Mouse (Mus musculus): ENCODE results near the gene Ppp1r36. TPM values are rescaled to one million over a fixed set of nuclear protein-coding genes. Genes with fewer than 3 reads are reported as not detected.

Gene Ppp1r36
- polyA plus RNA-seq, 1 experiment from 2014 or later, result 2.1 TPM

DNA sequence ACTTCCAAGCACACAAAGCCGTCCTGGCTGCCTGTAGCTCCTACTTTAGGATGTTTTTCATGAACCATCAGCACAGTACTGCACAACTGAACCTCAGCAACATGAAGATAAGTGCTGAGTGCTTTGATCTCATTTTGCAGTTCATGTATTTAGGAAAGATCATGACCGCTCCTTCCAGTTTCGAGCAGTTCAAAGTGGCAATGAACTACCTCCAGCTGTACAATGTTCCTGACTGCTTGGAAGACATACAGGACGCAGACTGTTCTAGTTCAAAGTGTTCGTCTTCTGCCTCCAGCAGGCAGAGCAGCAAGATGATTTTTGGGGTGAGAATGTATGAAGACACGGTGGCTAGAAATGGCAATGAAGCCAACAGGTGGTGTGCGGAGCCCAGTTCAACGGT lies 32.0 kb upstream of the Ppp1r36 start:
- no peaks in the 10 kb centered on the region for H3K9me3 ChIP-seq (replicated peaks; ENCODE audit: control insufficient read depth, low read length)
- H3K9ac ChIP-seq (ENCODE audit: low read length), result no peak overlapping the region
- H3K27ac ChIP-seq (ENCODE audit: low read length), result no peak overlapping the region
- ATAC-seq (replicated peaks; ENCODE audit: extremely low read depth, insufficient read depth, low FRiP score), result no peak
- no peak overlapping the region for H3K4me2 ChIP-seq (ENCODE audit: low read depth, low read length)
- H3K27me3 ChIP-seq (ENCODE audit: control insufficient read depth, insufficient read depth, low read length), result no peaks in the 10 kb centered on the region
- no peak overlapping the region for H3K4me3 ChIP-seq (ENCODE audit: low read length)
- peaks cover 23% of the 10 kb centered on the region for H3K36me3 ChIP-seq (ENCODE audit: control insufficient read depth, insufficient read depth)
- H3K4me1 ChIP-seq (ENCODE audit: control insufficient read depth, insufficient read depth, low read length), result peaks cover under 1% of the 10 kb centered on the region
- WGBS, result 82% methylated on average over 8 of the region's 8 CpGs

DNA sequence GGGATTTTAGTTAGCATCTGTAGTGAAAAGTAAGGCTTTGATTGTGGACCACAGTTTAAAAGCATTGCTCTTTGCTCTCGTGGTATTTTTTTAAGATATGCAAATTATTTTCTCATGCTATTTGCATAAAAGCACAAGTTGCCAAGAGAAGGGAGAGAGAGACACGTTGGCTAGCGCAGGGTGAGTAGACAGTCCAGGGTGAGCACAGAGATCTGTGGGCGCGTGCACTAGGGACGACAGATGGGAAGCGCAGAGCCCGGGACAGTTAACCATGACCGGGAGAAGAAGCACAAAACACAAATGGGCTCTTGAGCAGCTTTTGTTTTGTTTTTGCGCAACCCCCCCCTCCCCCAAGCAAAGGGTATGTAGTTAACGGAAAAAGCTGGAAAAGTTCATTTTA lies 28.5 kb upstream of the Ppp1r36 start:
- peaks cover 20% of the 10 kb centered on the region for H3K36me3 ChIP-seq (ENCODE audit: control insufficient read depth, insufficient read depth)
- H3K4me2 ChIP-seq (ENCODE audit: low read depth, low read length), result no peak overlapping the region
- 88% methylated on average over 11 of the region's 11 CpGs for WGBS

DNA sequence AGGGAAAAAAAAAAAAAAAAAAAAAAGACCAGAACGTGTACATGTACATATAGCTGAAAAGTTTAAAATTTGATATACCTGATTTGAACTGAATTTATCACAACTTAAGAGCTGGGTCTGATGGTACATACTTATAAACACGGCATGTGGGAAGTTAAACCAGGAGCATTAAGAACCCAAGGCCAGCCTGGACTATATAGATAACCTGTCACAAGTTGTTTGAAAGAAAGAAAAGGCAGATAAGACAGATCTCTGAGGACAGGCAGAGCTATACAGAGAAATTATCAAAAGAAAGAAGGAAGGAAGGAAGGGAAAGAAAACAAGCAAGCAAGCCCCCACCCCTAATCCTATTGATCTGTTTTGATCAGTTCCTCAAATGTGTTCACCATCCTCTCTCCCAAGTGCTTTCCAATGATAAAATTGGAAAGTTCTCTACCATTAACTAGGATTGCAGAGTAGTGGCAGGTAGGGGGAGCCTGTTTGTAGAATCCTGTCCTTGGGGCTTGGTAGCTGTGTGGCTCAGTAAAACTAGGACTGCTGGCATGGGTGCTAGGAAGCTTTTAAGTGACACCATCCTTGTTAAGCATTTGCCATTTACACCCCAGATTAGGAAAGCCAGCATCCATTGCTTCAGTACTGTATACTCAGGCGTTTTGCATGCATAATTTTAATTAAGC lies 25.6 kb upstream of the Ppp1r36 start:
- Histone ChIP-seq H3K4me1 (ENCODE audit: control insufficient read depth, insufficient read depth, low read length) (no peaks in the 10 kb centered on the region), H3K9ac (ENCODE audit: low read length) (no peak overlapping the region), H3K4me2 (ENCODE audit: low read depth, low read length) (no peak overlapping the region), H3K36me3 (ENCODE audit: control insufficient read depth, insufficient read depth) (peaks cover 4% of the 10 kb centered on the region; the same call in 1 of the 2 replicates), H3K4me3 (ENCODE audit: low read length) (no peak overlapping the region), H3K27me3 (ENCODE audit: control insufficient read depth, insufficient read depth, low read length) (no peaks in the 10 kb centered on the region), H3K9me3 (replicated peaks; ENCODE audit: control insufficient read depth, low read length) (no peaks in the 10 kb centered on the region), H3K27ac (ENCODE audit: low read length) (no peak overlapping the region)
- 68% methylated on average over 3 of the region's 3 CpGs for WGBS
- no peak for ATAC-seq (replicated peaks; ENCODE audit: extremely low read depth, insufficient read depth, low FRiP score)

More for the DNA sequence above, 28.5 kb upstream of the Ppp1r36 start:
- no peaks in the 10 kb centered on the region for H3K9me3 ChIP-seq (replicated peaks; ENCODE audit: control insufficient read depth, low read length)
- no peaks in the 10 kb centered on the region; the same call in 1 of the 2 replicates for H3K4me1 ChIP-seq (ENCODE audit: control insufficient read depth, insufficient read depth, low read length)
- ATAC-seq (replicated peaks; ENCODE audit: extremely low read depth, insufficient read depth, low FRiP score), result no peak
- no peak overlapping the region for H3K4me3 ChIP-seq (ENCODE audit: low read length)
- H3K27me3 ChIP-seq (ENCODE audit: control insufficient read depth, insufficient read depth, low read length), result no peaks in the 10 kb centered on the region
- H3K27ac ChIP-seq (ENCODE audit: low read length), result no peak overlapping the region
- H3K9ac ChIP-seq (ENCODE audit: low read length), result no peak overlapping the region

DNA sequence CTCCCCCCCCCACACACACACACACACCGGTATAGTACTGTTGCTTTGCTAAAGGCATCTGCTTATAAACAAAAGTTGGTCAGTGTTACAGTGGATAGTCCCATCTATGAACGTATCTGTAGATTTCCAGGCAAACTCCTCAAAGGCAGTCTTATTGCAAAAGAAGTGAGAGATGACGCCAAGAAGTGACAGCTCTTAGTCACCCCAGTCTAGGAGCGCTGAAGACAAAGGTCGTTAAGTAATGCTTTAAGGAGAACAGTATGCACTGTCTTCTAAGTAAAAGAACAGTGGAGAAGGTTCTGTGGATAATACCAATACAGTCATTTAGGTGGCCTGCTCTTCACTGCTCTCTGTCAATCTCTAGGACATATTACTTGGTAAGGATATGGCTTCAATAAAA lies 24.4 kb upstream of the Ppp1r36 start:
- 75% methylated on average over 5 of the region's 5 CpGs for WGBS
- ATAC-seq (replicated peaks; ENCODE audit: extremely low read depth, insufficient read depth, low FRiP score), result no peak
- Histone ChIP-seq H3K4me2 (ENCODE audit: low read depth, low read length) (no peak overlapping the region), H3K27ac (ENCODE audit: low read length) (no peak overlapping the region), H3K27me3 (ENCODE audit: control insufficient read depth, insufficient read depth, low read length) (no peaks in the 10 kb centered on the region), H3K4me3 (ENCODE audit: low read length) (no peak overlapping the region), H3K9ac (ENCODE audit: low read length) (no peak overlapping the region), H3K4me1 (ENCODE audit: control insufficient read depth, insufficient read depth, low read length) (no peaks in the 10 kb centered on the region), H3K36me3 (ENCODE audit: control insufficient read depth, insufficient read depth) (no peaks in the 10 kb centered on the region), H3K9me3 (replicated peaks; ENCODE audit: control insufficient read depth, low read length) (no peaks in the 10 kb centered on the region)

DNA sequence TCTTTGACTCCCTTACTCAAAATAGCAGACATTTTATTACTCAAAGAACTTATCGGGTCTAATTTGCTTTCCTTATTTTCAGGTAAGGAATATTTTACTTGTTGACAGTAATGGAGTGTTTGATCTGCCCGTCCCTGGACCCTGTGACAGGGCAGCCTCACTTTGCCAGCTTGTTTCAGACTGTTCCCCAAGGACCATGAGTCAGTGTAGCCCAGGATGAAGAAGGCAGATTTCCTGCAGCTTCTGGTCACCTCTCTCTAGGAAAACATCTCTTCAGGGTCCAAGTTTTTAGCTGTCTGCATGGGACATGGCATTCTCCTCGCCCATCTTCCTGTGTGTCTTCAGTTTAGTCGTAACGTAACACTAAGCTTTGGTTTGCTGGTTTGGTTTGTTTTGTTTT lies 20.1 kb upstream of the Ppp1r36 start:
- H3K9me3 ChIP-seq (replicated peaks; ENCODE audit: control insufficient read depth, low read length), result no peaks in the 10 kb centered on the region
- no peak overlapping the region for H3K4me3 ChIP-seq (ENCODE audit: low read length)
- H3K36me3 ChIP-seq (ENCODE audit: control insufficient read depth, insufficient read depth), result no peaks in the 10 kb centered on the region
- no peaks in the 10 kb centered on the region for H3K4me1 ChIP-seq (ENCODE audit: control insufficient read depth, insufficient read depth, low read length)
- 85% methylated on average over 5 of the region's 5 CpGs for WGBS
- H3K9ac ChIP-seq (ENCODE audit: low read length), result no peak overlapping the region
- no peak for ATAC-seq (replicated peaks; ENCODE audit: extremely low read depth, insufficient read depth, low FRiP score)
- H3K27ac ChIP-seq (ENCODE audit: low read length), result no peak overlapping the region
- no peak overlapping the region for H3K4me2 ChIP-seq (ENCODE audit: low read depth, low read length)
- H3K27me3 ChIP-seq (ENCODE audit: control insufficient read depth, insufficient read depth, low read length), result no peaks in the 10 kb centered on the region

DNA sequence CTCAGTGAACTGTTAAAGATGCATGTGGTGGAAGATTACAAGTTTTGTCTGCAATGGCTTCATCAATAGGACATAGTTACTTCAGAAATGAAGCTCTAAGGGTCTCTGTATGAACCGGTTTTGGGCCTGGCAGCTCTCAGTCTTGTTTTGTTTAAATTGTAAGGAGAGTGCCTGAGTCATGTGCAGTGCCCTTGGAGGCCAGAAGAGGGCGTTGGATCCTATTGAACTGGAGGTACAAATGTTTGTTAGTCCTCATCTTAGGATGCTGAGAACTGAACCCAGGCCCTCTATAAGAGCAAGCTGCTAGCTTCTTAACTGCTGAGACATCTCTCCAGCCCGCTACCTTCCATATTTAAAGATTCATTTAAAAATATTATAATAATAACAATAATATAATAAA lies 15.7 kb upstream of the Ppp1r36 start:
- H3K4me2 ChIP-seq (ENCODE audit: low read depth, low read length), result no peak overlapping the region
- H3K27ac ChIP-seq (ENCODE audit: low read length), result no peak overlapping the region
- no peak overlapping the region for H3K9ac ChIP-seq (ENCODE audit: low read length)
- 55% methylated on average over 3 of the region's 3 CpGs for WGBS
- H3K9me3 ChIP-seq (replicated peaks; ENCODE audit: control insufficient read depth, low read length), result no peaks in the 10 kb centered on the region
- H3K36me3 ChIP-seq (ENCODE audit: control insufficient read depth, insufficient read depth), result no peaks in the 10 kb centered on the region
- H3K4me3 ChIP-seq (ENCODE audit: low read length), result no peak overlapping the region
- ATAC-seq (replicated peaks; ENCODE audit: extremely low read depth, insufficient read depth, low FRiP score), result no peak
- H3K27me3 ChIP-seq (ENCODE audit: control insufficient read depth, insufficient read depth, low read length), result peaks cover 13% of the 10 kb centered on the region
- H3K4me1 ChIP-seq (ENCODE audit: control insufficient read depth, insufficient read depth, low read length), result peaks cover 22% of the 10 kb centered on the region

DNA sequence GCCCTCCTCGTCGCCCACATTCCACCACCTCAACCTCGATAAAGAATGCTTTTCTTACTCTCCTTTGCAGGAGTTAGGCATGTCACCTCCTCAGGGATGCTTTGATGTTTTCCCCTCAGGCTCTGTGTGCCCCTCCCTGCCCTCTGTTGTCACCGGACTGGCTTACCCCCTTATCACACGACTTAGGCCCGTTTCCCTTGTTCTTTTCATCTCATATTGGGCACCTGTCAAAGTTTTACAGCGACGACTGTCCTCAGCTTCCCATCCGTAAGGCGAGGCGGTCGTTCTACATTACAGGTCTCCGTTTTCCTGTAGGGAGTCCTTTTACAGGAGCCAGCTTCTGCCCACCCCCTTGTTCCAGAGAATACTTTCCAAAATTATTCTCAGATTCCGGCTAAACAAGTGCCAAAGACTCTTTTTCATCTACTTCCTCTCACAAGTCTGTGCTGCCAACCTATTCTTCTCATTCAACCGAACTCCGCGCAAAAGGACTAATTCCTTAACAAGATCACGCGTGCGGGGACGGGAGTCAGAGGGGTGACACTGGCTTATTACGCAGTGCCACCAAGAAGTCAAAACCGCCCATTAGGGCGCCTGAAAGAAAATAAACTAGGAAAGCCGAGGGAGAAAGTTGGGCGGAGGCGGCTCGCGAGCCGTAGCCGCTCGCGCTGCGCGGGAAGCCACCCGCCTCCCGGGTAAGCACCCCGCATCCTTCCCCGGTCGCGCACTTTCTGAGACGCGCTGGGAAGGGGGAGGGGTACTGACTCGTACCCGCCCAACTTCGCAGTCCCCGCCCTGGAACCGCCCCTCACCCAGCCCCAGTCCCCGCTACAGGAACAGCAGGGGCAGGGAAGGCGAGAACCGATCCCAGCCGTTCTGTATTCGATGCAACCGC lies 14.1 kb upstream of the Ppp1r36 start:
- H3K9ac ChIP-seq (ENCODE audit: low read length), result peak overlapping the region; percentile 90
- H3K27ac ChIP-seq (ENCODE audit: low read length), result peak overlapping the region; percentile 99
- peaks cover 22% of the 10 kb centered on the region for H3K4me1 ChIP-seq (ENCODE audit: control insufficient read depth, insufficient read depth, low read length)
- no peaks in the 10 kb centered on the region for H3K9me3 ChIP-seq (replicated peaks; ENCODE audit: control insufficient read depth, low read length)
- peak overlapping the region; percentile 73 for H3K4me2 ChIP-seq (ENCODE audit: low read depth, low read length)
- peaks cover 18% of the 10 kb centered on the region for H3K27me3 ChIP-seq (ENCODE audit: control insufficient read depth, insufficient read depth, low read length)
- H3K36me3 ChIP-seq (ENCODE audit: control insufficient read depth, insufficient read depth), result no peaks in the 10 kb centered on the region
- H3K4me3 ChIP-seq (ENCODE audit: low read length), result peak overlapping the region; percentile 89
- under 1% methylated on average over 54 of the region's 54 CpGs for WGBS
- ATAC-seq (replicated peaks; ENCODE audit: extremely low read depth, insufficient read depth, low FRiP score), result peak; percentile 88

DNA sequence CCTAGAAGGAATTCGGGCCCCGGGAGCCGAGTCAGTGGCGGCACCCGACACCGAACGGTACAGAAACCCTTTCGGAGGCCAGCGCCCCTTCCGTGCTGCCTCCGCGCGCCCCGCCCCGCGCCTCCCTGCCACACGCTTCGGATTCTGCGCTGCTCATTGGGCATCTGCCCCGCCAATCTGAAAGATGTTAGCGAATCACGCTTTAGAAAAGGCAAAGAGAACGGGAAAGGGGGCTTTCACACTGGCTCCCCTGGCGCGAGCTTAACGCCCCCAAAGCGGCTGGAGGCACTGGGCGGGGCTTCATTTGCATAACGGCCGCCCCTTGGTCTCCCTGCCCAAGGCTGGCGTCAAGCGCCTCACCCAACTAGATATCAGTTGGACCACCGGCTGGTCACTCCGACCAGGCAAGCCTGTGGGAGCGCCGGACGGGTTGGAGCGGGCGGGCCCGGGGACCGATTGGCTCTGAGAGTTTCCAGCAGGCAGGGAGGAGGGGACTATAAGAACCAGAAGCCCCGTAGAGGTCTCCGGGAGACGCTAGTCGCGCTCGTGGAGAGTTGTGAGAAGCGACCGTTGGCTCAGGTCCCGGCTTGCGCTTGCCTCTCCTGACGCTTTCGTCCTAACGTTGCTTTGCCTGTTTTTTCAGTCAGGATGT lies 13.3 kb upstream of the Ppp1r36 start, which contains the start of gene Hspa2:
TSS of gene Hspa2 (plus strand) at position 291 of the 652 bp plus-strand sequence.
- no peaks in the 10 kb centered on the region for H3K36me3 ChIP-seq (ENCODE audit: control insufficient read depth, insufficient read depth)
- H3K9ac ChIP-seq (ENCODE audit: low read length), result peak within 1 kb of the TSS; percentile 90
- peak within 1 kb of the TSS; percentile 99 for H3K27ac ChIP-seq (ENCODE audit: low read length)
- peak within 1 kb of the TSS; percentile 73 for H3K4me2 ChIP-seq (ENCODE audit: low read depth, low read length)
- peaks cover 22% of the 10 kb centered on the region for H3K4me1 ChIP-seq (ENCODE audit: control insufficient read depth, insufficient read depth, low read length)
- no peaks in the 10 kb centered on the region for H3K9me3 ChIP-seq (replicated peaks; ENCODE audit: control insufficient read depth, low read length)
- peak; percentile 96 for ATAC-seq (replicated peaks; ENCODE audit: extremely low read depth, insufficient read depth, low FRiP score)
- peaks cover 18% of the 10 kb centered on the region for H3K27me3 ChIP-seq (ENCODE audit: control insufficient read depth, insufficient read depth, low read length)
- peak within 1 kb of the TSS; percentile 89 for H3K4me3 ChIP-seq (ENCODE audit: low read length)
- WGBS, result under 1% methylated on average over 54 of the region's 54 CpGs

DNA sequence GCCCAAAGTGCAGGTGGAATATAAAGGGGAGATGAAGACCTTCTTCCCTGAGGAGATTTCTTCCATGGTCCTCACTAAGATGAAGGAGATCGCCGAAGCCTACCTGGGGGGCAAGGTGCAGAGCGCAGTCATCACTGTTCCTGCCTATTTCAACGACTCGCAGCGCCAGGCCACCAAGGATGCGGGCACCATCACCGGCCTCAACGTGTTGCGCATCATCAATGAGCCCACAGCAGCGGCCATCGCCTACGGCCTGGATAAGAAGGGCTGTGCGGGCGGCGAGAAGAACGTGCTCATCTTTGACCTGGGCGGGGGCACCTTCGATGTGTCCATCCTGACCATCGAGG lies 12.5 kb upstream of the Ppp1r36 start:
- no peaks in the 10 kb centered on the region for H3K9me3 ChIP-seq (replicated peaks; ENCODE audit: control insufficient read depth, low read length)
- WGBS, result 9% methylated on average over 20 of the region's 20 CpGs
- H3K27ac ChIP-seq (ENCODE audit: low read length), result no peak overlapping the region
- H3K4me3 ChIP-seq (ENCODE audit: low read length), result peak overlapping the region; percentile 89
- no peak for ATAC-seq (replicated peaks; ENCODE audit: extremely low read depth, insufficient read depth, low FRiP score)
- peaks cover 22% of the 10 kb centered on the region for H3K4me1 ChIP-seq (ENCODE audit: control insufficient read depth, insufficient read depth, low read length)
- peaks cover 18% of the 10 kb centered on the region for H3K27me3 ChIP-seq (ENCODE audit: control insufficient read depth, insufficient read depth, low read length)
- peak overlapping the region; percentile 73 for H3K4me2 ChIP-seq (ENCODE audit: low read depth, low read length)
- H3K9ac ChIP-seq (ENCODE audit: low read length), result no peak overlapping the region
- H3K36me3 ChIP-seq (ENCODE audit: control insufficient read depth, insufficient read depth), result no peaks in the 10 kb centered on the region

All from heart, embryonic 16.5 days (tissue).